Mouse (Mus musculus): Measurements from ENCODE around the gene Phip.

Gene Phip

DNA sequence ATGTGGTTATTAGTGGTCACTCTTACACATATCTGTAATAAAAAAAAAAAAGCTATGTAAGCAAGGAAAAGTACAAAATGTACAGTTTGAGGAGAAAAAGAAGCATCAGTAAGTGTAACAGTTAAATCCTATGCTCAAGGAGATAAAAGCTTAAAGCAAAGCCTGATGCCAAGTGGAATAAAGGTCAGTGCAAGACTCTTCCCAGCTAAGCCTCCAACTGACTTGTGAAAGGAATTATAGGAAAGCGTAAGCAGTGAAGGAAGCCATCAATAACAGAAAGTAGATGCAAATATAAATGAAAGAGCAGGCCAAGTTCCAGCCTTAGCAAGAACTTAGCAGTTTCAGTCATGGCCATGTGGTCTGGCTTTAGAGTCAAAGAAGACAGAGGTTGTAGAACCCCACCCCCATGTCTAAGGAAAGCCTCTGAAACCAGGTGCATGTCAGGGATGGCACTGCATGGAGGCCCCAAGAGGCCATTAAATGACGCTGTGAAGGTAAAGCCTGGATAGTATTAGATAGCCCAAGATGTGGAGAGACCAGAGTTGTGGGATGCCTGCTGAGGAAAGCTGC, 23.8 kb downstream of the Phip start:
- CTCF ChIA-PET, result interaction anchor here in 1 of 4 experiments (0.5 kb wide), 1 partner anchor 492 kb away, joined by 4 read pairs; no protein-coding TSS in a partner anchor
- POLR2A ChIA-PET, result interaction anchor here in 1 of 4 experiments (1.0 kb wide), 1 partner anchor 13 kb away, joined by 3 read pairs; no protein-coding TSS in a partner anchor

DNA sequence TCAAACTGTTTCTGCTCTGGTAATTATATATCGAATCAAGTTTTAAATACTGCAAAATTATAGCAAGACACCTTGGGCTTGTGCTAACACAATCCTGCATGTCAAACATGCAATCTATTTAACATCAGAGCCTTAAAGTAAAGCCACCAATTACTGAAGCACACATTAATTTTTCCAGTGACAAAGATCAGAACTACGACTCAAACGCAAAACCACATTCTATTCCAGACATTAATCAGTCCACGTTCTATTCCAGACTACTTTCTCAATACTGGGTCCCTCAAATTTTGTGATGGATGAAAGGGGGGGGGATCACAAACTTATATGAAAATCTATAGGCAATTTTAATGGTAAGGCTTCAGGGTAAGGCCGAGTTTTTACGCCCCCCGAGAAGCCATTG, 68.1 kb downstream of the Phip start:
- POLR2A ChIA-PET, result interaction anchor here in 1 of 4 experiments (1.2 to 1.3 kb wide), 2 partner anchors 12 to 27 kb away, joined by 3 read pairs; no protein-coding TSS in a partner anchor
- CTCF ChIA-PET, result no interaction called here

DNA sequence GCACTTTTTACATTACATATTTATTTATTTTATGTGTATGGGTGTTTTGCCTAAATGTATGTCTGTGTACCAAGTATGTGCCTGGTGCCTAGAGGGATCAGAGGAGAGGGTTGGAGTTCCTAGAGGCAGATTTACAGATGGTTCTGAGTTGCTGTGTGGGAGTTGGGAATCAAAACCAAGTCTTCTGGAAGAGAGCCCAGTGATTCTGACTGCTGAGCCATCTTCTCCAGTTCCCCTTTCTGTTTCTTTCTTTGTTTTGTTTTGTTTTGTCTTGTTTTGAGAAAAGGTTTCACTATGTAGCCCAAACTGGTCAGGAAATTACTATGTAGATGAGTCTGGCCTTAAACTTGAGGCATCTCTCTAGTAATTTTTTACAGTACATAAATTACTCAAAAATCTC, 86.7 kb downstream of the Phip start:
- POLR2A ChIA-PET, result no interaction called here
- CTCF ChIA-PET, result no interaction called here

DNA sequence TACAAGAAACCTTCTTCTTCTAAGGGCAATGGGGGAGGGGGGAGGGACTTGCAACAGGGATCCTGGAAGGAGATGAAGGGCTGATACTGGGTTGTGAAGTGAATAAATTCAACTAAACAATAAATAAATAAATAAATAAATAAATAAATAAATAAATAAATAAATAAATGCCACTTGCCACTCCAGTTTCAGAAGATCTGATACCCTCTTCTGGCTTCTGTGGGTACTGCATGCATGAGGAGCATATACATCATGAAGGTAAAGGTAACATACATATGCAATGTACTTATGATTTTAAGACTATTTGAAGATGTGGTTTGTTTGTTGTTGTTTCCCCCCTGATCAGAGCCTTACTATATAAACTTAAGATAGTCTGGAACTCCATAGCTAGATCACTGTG, 91.1 kb downstream of the Phip start:
- CTCF ChIA-PET, result no interaction called here
- POLR2A ChIA-PET, result no interaction called here

DNA sequence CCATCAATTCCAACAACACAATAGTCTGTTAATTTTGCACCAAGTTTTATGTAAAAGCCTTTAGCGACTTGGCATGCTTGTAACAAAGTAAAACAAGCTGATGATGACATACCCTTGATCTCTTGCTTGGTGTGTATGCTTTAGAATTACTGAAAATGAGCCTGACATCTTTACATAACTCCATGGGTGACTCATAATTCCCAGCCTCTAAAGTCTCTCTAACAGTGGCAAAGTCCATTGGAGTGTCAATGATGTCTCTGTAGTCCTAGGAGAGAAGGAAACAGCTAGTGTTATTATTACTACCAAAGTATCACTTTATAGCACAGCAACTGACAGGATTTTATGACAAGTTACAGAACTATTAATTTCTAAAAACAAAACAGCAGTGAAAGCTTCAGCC, 98.2 kb downstream of the Phip start:
- ChIA-PET CTCF (interaction anchor here in 1 of 4 experiments (0.6 kb wide), 1 partner anchor 61 kb away, joined by 4 read pairs; no protein-coding TSS in a partner anchor), POLR2A (interaction anchor here in 1 of 4 experiments (1.6 kb wide), 1 partner anchor 47 kb away, joined by 3 read pairs; no protein-coding TSS in a partner anchor)

DNA sequence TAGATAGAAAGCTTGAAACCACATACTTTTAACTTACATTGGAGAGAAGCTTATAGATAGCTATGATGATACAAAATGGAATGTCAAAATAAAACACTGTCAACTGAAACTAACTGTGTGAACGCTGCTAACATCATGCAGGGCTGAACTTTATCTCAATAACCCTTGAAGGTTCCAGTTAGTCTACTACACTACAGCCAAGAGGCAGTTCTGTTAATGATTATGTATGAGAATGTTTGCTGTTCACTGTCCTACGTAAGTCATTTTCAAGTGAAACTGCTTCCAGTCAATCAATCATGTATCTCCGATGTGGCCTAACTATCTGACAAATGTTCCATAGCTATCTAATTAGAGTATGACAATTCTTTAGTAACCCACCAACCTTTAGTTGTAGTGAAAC, 107.6 kb downstream of the Phip start:
- POLR2A ChIA-PET, result no interaction called here
- CTCF ChIA-PET, result no interaction called here

DNA sequence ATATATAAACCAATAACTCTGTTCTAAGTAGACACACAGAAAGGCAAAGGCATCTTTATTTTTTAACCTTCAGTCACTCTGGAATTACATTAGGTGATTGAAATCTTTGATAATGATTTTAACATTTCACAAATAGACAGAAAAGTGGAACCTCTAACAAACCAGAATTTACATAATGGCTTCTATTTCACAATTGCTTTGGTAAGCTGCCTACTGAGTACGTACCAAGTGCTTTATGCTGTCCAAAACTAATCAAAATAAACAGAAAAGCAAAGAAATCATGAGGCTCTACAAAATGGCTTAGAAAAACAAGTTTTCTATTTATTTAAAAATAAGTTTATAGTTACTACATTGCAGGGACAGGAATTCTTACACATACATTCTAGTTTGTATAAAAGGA, 109.2 kb downstream of the Phip start:
- POLR2A ChIA-PET, result interaction anchor here in 1 of 4 experiments (0.9 kb wide), 1 partner anchor 12 kb away, joined by 3 read pairs; no protein-coding TSS in a partner anchor
- CTCF ChIA-PET, result no interaction called here

DNA sequence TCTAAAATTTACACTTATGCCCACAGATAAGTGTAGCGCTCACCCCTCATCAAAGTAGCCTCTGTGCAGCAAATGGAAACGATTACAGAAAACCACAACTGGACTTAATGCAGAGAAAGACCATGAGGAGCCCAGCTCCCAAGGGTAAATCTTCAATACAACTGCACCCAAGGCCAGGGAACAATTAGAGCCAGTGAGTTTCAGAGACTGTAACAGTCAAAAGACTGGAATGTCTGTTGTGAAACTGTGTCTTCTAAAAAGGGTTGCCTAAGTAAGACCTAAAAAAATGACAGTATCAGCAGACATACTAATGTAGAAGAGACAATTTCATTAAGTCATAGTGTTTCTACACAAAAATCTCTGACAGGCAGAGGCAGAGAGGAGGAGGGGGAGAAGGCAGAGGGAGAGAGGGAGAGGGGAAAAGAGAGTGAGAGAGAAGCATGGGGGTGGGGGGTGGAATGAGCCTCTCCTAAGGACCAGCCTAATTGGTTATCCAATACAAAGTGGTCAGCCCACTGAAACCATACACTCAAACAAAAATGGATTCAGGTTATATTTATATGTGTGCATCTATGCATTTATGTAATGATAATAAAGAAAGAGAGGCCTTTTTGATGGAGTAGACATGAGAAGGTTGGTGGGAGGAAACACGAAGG, 113.4 kb downstream of the Phip start:
- ChIA-PET CTCF (no interaction called here), POLR2A (no interaction called here)

DNA sequence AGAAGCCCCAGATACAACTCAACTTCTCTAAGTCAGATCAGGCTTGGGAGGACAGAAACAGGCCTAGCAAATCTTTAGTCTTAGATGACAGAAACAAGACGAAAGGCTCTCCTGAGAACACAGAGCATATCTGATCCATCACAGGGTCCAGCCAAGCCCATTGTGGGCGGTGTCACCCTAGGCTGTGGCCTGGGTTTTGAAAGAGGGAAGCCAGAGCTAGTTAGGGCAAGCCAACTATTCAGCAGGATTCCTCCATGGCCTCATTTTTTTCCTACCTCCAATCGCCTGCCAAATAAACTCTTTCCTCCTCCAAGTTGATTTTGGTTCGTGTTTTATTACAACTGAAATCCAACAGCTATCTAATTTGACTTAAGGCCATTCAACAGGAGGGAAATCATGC, 114.0 kb downstream of the Phip start:
- ChIA-PET CTCF (no interaction called here), POLR2A (interaction anchor here in 1 of 4 experiments (1.6 kb wide), 1 partner anchor 16 kb away, joined by 3 read pairs; no protein-coding TSS in a partner anchor)

DNA sequence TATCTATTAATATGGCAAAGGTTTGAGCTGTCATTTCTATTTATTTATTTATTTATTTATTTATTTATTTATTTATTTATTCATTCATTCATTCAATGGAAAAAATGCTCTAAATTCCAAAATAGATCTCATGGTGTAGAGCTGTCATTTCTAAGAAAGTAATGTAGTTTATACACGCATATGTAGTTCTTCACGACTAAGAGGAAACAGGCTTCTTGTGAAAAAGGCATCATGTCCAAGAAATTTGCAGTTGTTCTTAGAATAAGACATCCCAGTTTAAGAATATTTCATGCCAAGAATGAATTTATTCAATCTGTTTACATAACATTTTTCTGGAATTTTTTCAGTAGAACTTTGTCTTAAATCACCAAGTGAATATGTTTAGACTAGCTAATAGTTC, 114.5 kb downstream of the Phip start:
- ChIA-PET POLR2A (interaction anchor here in 2 of 4 experiments (0.6 to 1.6 kb wide), 3 partner anchors 9 to 353 kb away, joined by 3 read pairs; no protein-coding TSS in a partner anchor), CTCF (interaction anchor here in 1 of 4 experiments (0.7 kb wide), 1 partner anchor 458 kb away, joined by 6 read pairs; no protein-coding TSS in a partner anchor)

DNA sequence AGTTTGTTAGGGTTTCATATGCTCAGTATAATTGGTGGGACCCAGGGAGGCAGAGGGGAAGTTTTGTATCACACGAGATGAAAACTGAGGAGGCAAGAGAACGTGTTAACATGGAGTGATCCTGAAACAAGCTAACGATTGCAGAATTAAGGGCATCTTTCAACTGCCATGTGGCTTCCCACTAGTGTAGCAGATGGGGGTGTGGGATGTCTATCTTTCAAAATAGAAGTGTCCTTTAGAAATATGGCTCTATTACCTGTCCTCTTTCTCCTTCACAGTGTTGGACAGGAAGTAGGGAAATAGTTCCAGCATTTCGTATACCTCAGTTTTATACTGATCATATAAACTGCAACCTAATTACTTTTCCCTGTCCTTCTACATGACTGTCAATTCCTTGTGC, 119.1 kb downstream of the Phip start:
- ChIA-PET POLR2A (interaction anchor here in 1 of 4 experiments (0.9 to 1.5 kb wide), 3 partner anchors 10 to 23 kb away, joined by 3 read pairs; no protein-coding TSS in a partner anchor), CTCF (no interaction called here)

DNA sequence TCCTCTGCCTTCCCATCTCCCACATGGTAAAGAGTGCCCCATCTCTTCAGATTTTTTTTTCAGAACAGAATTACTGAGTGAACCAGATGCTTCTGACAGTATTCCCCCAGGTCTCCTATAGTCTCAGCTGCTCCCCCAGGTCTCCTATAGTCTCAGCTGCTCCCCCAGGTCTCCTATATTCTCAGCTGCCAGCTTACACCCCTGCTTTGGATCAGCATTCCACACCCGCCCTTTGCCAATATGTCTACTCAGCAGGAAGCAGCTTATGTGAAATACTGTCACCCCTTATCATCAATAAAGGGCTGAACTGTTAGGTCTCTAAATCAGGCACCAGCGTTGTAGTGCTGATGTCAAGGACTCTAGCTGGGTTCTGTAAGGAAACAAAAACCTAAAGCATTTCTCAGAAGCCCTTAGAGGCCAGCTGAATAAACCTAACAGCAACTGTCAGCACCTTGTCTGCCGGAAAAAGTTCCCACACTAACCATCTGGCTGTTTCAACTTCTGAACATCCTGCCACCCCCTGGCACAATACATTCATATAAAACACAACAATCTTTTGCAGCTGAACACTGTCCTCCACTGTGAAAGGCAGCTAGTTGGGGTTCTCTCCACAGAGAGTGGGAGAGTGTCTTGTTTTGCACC, 120.2 kb downstream of the Phip start:
- POLR2A ChIA-PET, result interaction anchor here in 1 of 4 experiments (0.7 to 0.9 kb wide), 2 partner anchors 19 to 763 kb away, joined by 3 read pairs; no protein-coding TSS in a partner anchor
- CTCF ChIA-PET, result interaction anchor here in 1 of 4 experiments (0.8 kb wide), 1 partner anchor 10 kb away, joined by 6 read pairs; no protein-coding TSS in a partner anchor

DNA sequence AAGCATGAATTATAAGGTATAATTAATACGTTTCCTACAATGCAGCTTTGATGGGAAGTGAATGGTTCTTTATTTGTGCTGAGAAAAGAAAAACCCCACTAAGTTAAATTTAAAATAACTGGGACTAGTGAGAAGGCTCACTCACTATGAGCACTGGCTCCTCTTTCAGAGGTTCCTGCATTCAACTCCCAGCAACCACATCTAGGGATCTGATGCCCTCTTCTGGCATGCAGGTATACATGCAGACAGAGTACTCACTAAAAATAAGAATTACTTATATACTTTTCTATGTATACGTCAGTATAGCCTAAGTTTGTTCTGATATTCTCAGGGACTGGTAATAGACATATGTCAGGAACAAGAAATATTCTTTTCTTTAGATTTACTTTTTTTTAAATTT, 121.3 kb downstream of the Phip start:
- ChIA-PET POLR2A (no interaction called here), CTCF (no interaction called here)

DNA sequence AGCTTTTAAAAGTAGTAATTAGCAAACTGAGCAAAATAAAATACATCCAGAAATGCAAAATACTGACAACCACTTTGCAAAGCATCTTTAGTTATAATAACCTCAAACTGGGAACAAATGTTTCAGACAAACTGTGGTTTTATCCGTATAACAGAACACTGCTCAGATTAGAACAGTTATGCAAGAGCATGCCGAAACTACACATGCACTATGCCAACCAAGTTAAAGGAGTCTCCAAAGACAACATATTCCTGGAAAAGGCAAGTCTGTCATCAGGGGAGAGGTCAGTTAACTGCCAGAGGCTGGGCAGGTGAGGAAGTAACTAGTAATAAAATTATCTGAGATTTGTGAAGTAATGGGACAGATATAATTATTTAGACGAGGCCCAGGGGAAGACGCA, 132.6 kb downstream of the Phip start:
- CTCF ChIA-PET, result no interaction called here
- POLR2A ChIA-PET, result no interaction called here

DNA sequence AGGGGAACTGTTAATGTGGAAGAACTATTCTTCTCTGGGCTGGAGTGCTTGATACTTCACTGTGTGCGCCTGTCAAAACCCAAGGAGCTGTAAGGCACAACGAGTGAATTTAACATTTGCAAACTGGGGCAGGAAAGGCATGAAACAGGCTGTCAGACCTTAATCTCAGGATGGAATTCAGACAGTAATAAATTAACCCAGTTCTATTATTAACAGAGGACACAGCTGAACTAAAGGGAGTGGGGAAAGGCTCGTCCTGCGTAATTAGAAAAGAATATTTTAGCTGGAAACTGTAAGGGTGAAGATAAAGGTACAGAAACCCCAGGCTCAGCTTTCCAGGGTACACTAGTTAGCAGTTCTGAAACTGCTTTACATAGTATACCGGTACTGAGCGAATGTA, 139.4 kb downstream of the Phip start:
- ChIA-PET POLR2A (interaction anchor here in 1 of 4 experiments (1.0 kb wide), 1 partner anchor 20 kb away, joined by 3 read pairs; no protein-coding TSS in a partner anchor), CTCF (no interaction called here)

DNA sequence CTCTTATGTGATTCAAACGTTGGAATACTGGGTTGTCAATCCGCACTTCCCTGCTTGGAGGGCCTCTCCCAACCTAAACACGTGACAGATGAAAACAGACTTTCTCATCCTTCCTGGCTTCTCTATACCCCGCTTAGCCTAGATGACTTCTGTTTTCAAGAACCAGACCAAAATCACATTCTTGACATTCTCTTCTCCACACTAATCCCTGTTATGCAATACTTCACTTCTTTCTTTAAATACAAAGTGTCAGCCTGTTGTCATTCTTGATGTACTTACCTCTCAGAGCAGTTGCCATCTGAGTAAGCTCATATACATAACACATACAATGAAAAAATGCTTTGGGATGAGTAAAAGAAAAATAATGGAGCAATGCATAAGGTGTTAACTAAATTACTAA, 143.4 kb downstream of the Phip start:
- CTCF ChIA-PET, result no interaction called here

DNA sequence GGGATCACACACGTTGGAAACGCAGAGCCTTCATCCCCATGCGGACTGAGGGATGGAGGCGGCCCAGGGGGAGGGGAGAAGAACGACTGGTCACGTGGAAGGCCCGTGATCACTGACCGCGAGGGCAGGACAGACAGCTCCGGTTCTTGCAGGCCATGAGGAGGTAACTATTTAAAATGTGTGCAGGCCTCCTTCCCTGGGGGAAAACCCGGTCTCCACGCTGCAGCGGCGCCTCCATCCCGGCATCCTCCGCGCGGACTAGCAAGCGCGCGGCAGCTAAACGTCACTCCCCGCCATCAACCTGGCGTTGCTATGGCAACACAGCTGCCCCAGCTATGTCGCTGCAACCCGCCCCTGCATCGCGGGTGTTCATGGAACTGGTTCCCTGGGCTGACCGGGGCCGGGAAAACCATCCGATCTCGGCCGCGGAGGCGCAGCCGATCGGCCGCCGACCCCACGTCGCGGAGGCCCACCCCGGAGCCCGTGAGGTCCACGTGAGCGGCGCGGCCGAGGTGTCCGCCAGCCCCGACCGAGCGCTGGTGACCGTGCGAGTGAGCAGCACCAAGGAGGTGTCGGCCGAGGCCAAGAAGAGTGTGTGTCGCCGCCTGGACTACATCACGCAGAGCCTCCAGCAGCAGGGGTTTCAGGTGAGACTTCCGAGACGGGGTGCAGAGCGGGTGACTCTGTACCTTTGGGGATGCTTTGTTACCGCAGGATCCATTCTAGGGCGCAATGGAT, 145.5 kb downstream of the Phip start:
- POLR2A ChIA-PET, result interaction anchor here in 2 of 4 experiments (0.8 to 1.8 kb wide), 5 partner anchors 16 to 143 kb away, joined by 3 to 4 read pairs (median 3); no protein-coding TSS in a partner anchor
- CTCF ChIA-PET, result no interaction called here

More for the DNA sequence above, 143.4 kb downstream of the Phip start:
- POLR2A ChIA-PET, result no interaction called here

DNA sequence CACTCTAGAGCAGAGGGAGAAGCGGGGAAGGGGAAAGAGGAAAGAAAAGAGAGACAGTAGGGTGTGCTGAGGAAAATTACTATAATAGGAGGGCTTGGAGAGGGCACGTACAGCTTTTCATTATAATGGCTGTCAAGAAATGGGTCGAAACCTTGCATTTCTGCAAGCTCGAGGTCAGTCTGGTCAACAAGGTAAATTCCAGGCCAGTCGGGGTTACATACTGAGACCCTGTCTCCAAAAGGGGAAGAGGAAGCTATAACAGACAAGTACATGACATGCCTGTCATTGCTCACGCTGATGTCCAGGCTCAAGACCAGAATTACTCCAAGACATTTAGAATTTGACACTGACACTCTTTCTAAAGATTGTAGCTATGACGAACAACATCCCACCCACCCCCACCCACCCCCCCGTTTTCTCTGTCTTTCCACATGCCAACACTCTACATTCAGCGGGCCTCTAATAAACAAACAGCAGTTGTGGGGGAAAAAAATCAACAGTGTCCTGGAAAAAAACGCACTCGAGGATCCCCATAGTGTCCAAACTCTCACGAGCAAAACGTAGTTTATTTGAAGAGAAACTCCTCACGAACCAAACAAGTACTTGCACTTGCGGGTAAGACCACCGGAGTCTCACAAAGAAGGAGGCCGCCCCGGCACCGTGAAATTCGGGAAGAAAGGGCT, 146.2 kb downstream of the Phip start, which contains the start of gene Irak1bp1:
Gene Irak1bp1 (plus strand): TSS at position 534 of the 683 bp plus-strand sequence.
- CTCF ChIA-PET, result no interaction called here
- POLR2A ChIA-PET, result interaction anchor here in 3 of 4 experiments (0.8 to 1.8 kb wide), 6 partner anchors 9 to 597 kb away, joined by 3 to 4 read pairs (median 3); no protein-coding TSS in a partner anchor

DNA sequence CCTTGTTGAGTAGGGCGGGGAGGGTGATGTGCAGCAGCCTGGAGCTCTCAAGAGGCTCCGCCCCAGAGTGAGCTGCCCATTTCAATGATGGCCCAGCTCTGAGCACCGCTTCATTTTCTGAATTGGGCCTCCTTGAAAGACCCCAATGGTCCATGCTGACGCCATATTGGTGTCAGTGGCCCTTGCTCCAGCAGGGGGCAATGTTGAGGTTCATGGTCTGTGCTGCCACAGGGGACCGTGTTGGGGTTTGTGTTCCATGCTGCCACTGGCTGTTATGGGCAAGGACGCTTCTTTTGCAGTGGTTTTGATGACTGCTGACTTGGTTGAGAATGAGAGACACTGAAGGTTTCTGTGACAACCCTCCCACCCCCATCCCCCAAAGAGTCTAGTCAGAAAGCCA, 148.9 kb downstream of the Phip start:
- CTCF ChIA-PET, result interaction anchor here in 3 of 4 experiments (0.6 to 0.7 kb wide), 4 partner anchors 19 to 1000 kb away, joined by 3 to 13 read pairs (median 4); no protein-coding TSS in a partner anchor
- POLR2A ChIA-PET, result interaction anchor here in 1 of 4 experiments (0.6 kb wide), 1 partner anchor 10 kb away, joined by 6 read pairs; no protein-coding TSS in a partner anchor
